19 mouse cellular contexts compared by ENCODE assay signal in genomic region chr9:76270886-76271285, GRCm38 (mm10). TPM values are rescaled to one million over a fixed set of nuclear protein-coding genes. Genes with fewer than 3 reads are reported as not detected.
DNase-seq lines count a peak whose midpoint lies in the region; ATAC-seq and TF ChIP-seq lines count a peak whose summit lies in the region.
"Had no signal": no experiment of that assay in that cellular context is flagged by ENCODE, and none has a peak within 500 bp of the region (broad histone marks: within the 10 kb centered on the region; RNA-seq: fewer than 3 reads in every experiment).

No protein-coding gene starts in this region.

- H3K9me3 ChIP-seq in forebrain, embryonic 15.5 days, result no peaks in the 10 kb centered on the region
- no peaks in the 10 kb centered on the region for H3K9me3 ChIP-seq in forebrain, embryonic 12.5 days
- no peaks in the 10 kb centered on the region for H3K9me3 ChIP-seq in lung, postnatal 0 days (ENCODE audit: low read length)
- no peaks in the 10 kb centered on the region for H3K9me3 ChIP-seq in stomach, postnatal 0 days (ENCODE audit: control insufficient read depth, low read length)
- H3K9me3 ChIP-seq: liver, embryonic 15.5 days had no signal

- no peak overlapping the region for H3K9ac ChIP-seq in forebrain, embryonic 15.5 days (replicated peaks)
- H3K9ac ChIP-seq in forebrain, embryonic 12.5 days, result no peak overlapping the region
- H3K9ac ChIP-seq in lung, postnatal 0 days (replicated peaks; ENCODE audit: low read depth), result no peak overlapping the region
- no peak overlapping the region for H3K9ac ChIP-seq in stomach, postnatal 0 days (ENCODE audit: low read length)
- H3K9ac ChIP-seq: liver, embryonic 15.5 days had no signal

- peak; percentile 57 for TF ChIP-seq CTCF in lung, postnatal 0 days (IDR thresholded peaks at IDR 0.05)
- TF ChIP-seq CTCF in stomach, postnatal 0 days (IDR thresholded peaks at IDR 0.05; ENCODE audit: low read depth), result peak; percentile 79

- no peaks in the 10 kb centered on the region for H3K4me1 ChIP-seq in forebrain, embryonic 15.5 days
- H3K4me1 ChIP-seq in forebrain, embryonic 12.5 days, result no peaks in the 10 kb centered on the region
- no peaks in the 10 kb centered on the region for H3K4me1 ChIP-seq in lung, postnatal 0 days (ENCODE audit: insufficient read depth, low read depth, low read length)
- H3K4me1 ChIP-seq in stomach, postnatal 0 days (replicated peaks; ENCODE audit: control insufficient read depth, insufficient read depth), result no peaks in the 10 kb centered on the region
- H3K4me1 ChIP-seq: liver, embryonic 15.5 days had no signal

- H3K4me2 ChIP-seq in forebrain, embryonic 15.5 days (replicated peaks), result no peak overlapping the region
- no peak overlapping the region for H3K4me2 ChIP-seq in forebrain, embryonic 12.5 days
- no peak overlapping the region for H3K4me2 ChIP-seq in lung, postnatal 0 days (replicated peaks; ENCODE audit: low read depth, low read length)
- no peak overlapping the region for H3K4me2 ChIP-seq in stomach, postnatal 0 days (replicated peaks; ENCODE audit: low read depth)
- H3K4me2 ChIP-seq: liver, embryonic 15.5 days had no signal

- no peaks in the 10 kb centered on the region for H3K36me3 ChIP-seq in forebrain, embryonic 15.5 days
- H3K36me3 ChIP-seq in forebrain, embryonic 12.5 days (replicated peaks), result no peaks in the 10 kb centered on the region
- H3K36me3 ChIP-seq in lung, postnatal 0 days (ENCODE audit: insufficient read depth, low read length), result no peaks in the 10 kb centered on the region
- H3K36me3 ChIP-seq in stomach, postnatal 0 days (ENCODE audit: control insufficient read depth, insufficient read depth, low read length), result no peaks in the 10 kb centered on the region
- H3K36me3 ChIP-seq: liver, embryonic 15.5 days had no signal

- no peak for TF ChIP-seq EP300 in lung, postnatal 0 days (IDR thresholded peaks at IDR 0.05)
- TF ChIP-seq EP300 in stomach, postnatal 0 days (optimal IDR thresholded peaks at IDR 0.05), result no peak

- H3K27ac ChIP-seq in forebrain, embryonic 15.5 days (replicated peaks), result no peak overlapping the region
- no peak overlapping the region for H3K27ac ChIP-seq in forebrain, embryonic 12.5 days
- no peak overlapping the region for H3K27ac ChIP-seq in lung, postnatal 0 days (ENCODE audit: low read length)
- no peak overlapping the region for H3K27ac ChIP-seq in stomach, postnatal 0 days (replicated peaks)
- H3K27ac ChIP-seq: liver, embryonic 15.5 days had no signal

- no peak overlapping the region for H3K4me3 ChIP-seq in forebrain, embryonic 15.5 days
- no peak overlapping the region for H3K4me3 ChIP-seq in forebrain, embryonic 12.5 days (replicated peaks)
- no peak overlapping the region for H3K4me3 ChIP-seq in lung, postnatal 0 days (ENCODE audit: low read depth, low read length)
- H3K4me3 ChIP-seq in stomach, postnatal 0 days (ENCODE audit: low read depth, low read length), result no peak overlapping the region
- H3K4me3 ChIP-seq: erythroblast, embryonic 14.5 days; liver, embryonic 15.5 days had no signal

- no peaks in the 10 kb centered on the region for H3K27me3 ChIP-seq in forebrain, embryonic 15.5 days
- no peaks in the 10 kb centered on the region for H3K27me3 ChIP-seq in forebrain, embryonic 12.5 days
- no peaks in the 10 kb centered on the region for H3K27me3 ChIP-seq in lung, postnatal 0 days (replicated peaks; ENCODE audit: insufficient read depth, low read length)
- no peaks in the 10 kb centered on the region for H3K27me3 ChIP-seq in stomach, postnatal 0 days (ENCODE audit: control insufficient read depth, insufficient read depth, low read length)
- H3K27me3 ChIP-seq: liver, embryonic 15.5 days had no signal

- 0 out of 2 replicates have a peak, but pooled peaks have one; percentile 38 for ATAC-seq in forebrain, embryonic 15.5 days (replicated peaks)
- ATAC-seq in forebrain, embryonic 12.5 days (ENCODE audit: low FRiP score), result no peak
- ATAC-seq in lung, postnatal 0 days, result no peak
- no peak for ATAC-seq in stomach, postnatal 0 days (ENCODE audit: low FRiP score, low TSS enrichment)
- ATAC-seq: intestine, embryonic 16.5 days had no signal

- peak; percentile 11 for DNase-seq in lung, postnatal 0 days (ENCODE audit: low spot score)
- no peak for DNase-seq in lung, adult 18-20 months
- peak; percentile 13 for DNase-seq in ZHBTc4 (ENCODE audit: low read depth, low spot score)
- DNase-seq in stomach, postnatal 0 days (ENCODE audit: low spot score), result no peak
- DNase-seq in gastrocnemius, adult 18-20 months (ENCODE audit: low spot score), result no peak
- DNase-seq in left cerebral cortex, adult 11 months (ENCODE audit: low spot score), result no peak
- DNase-seq: cerebellum, postnatal 36 days; gastrocnemius, postnatal 14 days; right cerebral cortex, adult 18-20 months; thymus, postnatal 36 days had no signal

RNA-seq across cellular contexts. Expression of gene Hcrtr2, which starts 52.8 kb away (rescaled TPM):
- 2.9 and 3.1 TPM in 2 replicates for polyA plus RNA-seq in forebrain, embryonic 15.5 days (2015; fragmentation: Nextera tagmentation; extraction: Ambion mirVana)
- 0.72 and 0.77 TPM in 2 replicates for polyA plus RNA-seq in forebrain, embryonic 12.5 days (2016; fragmentation: Nextera tagmentation; extraction: Ambion mirVana)
- 0.06 TPM in 1 of 2 replicates, not detected in the other for polyA plus RNA-seq in lung, postnatal 0 days (2015; fragmentation: Nextera tagmentation; extraction: Ambion mirVana)
- polyA plus RNA-seq in stomach, postnatal 0 days (2015; fragmentation: Nextera tagmentation; extraction: Ambion mirVana), result 0.04 and 0.08 TPM in 2 replicates
- total RNA-seq in gastrocnemius, adult 18-20 months (2021), result not detected
- total RNA-seq: gastrocnemius, postnatal 14 days; megakaryocyte, adult 5-6 weeks had no signal
- polyA plus RNA-seq: erythroblast, embryonic 14.5 days; heart, embryonic 16.5 days; intestine, embryonic 16.5 days; large intestine, adult 2 months had no signal

RNA-seq across cellular contexts. Expression of gene Gfral, which starts 57.4 kb away (rescaled TPM):
- not detected in 2 replicates for polyA plus RNA-seq in forebrain, embryonic 15.5 days (2015; fragmentation: Nextera tagmentation; extraction: Ambion mirVana)
- not detected in 2 replicates for polyA plus RNA-seq in forebrain, embryonic 12.5 days (2016; fragmentation: Nextera tagmentation; extraction: Ambion mirVana)
- polyA plus RNA-seq in lung, postnatal 0 days (2015; fragmentation: Nextera tagmentation; extraction: Ambion mirVana), result not detected in 2 replicates
- polyA plus RNA-seq in stomach, postnatal 0 days (2015; fragmentation: Nextera tagmentation; extraction: Ambion mirVana), result not detected in 2 replicates
- total RNA-seq in gastrocnemius, adult 18-20 months (2021), result not detected
- total RNA-seq: gastrocnemius, postnatal 14 days; left cerebral cortex, postnatal 14 days; megakaryocyte, adult 5-6 weeks had no signal
- polyA plus RNA-seq: erythroblast, embryonic 14.5 days; heart, embryonic 16.5 days; intestine, embryonic 16.5 days; large intestine, adult 2 months; liver, embryonic 15.5 days had no signal

Comparison
In these comparisons a context has a peak if more than half of its experiments do, and no peak if none do; other contexts are left out.
1. DNase-seq: peak in lung, postnatal 0 days (single experiment) and ZHBTc4 (single experiment); none in lung, adult 18-20 months (0 of 2), stomach, postnatal 0 days (single experiment), gastrocnemius, adult 18-20 months (single experiment) and left cerebral cortex, adult 11 months (single experiment).